Mouse (Mus musculus) T-helper 1 cell (primary cell): ENCODE data around the gene Ruvbl2.

ENCODE experiments used
- in situ Hi-C: fragments of 300-600 bp; cut with MboI, MseI; formaldehyde crosslinking; loops from one replicate; pipeline ENCODE4 v1.15.1; 2025; ENCODE audit warnings: high pct_unique_total_duplicates

The Ruvbl2 gene

GRCm38 (mm10) chr7:45433835-45434202 lies 4.1 kb downstream of the Ruvbl2 start:
- in situ Hi-C loops, result no loop called here

- in situ Hi-C loops, result no loop called here
Observed at GRCm38 (mm10) chr7:45426556-45426955, 11.3 kb downstream of the Ruvbl2 start.

- in situ Hi-C loops, result no loop called here
Observed at GRCm38 (mm10) chr7:45421194-45421593, 16.7 kb downstream of the Ruvbl2 start.

GRCm38 (mm10) chr7:45420615-45420919 lies 17.3 kb downstream of the Ruvbl2 start, which contains the start of gene Lhb:
Lhb (plus strand) TSS chr7:45420820.
- in situ Hi-C loops, result no loop called here

- in situ Hi-C loops, result no loop called here
Observed at GRCm38 (mm10) chr7:45419859-45420614, 17.9 kb downstream of the Ruvbl2 start.

- in situ Hi-C loops, result no loop called here
Observed at GRCm38 (mm10) chr7:45417962-45418492, 19.9 kb downstream of the Ruvbl2 start.

- in situ Hi-C loops, result no loop called here
Observed at GRCm38 (mm10) chr7:45415636-45416035, 22.3 kb downstream of the Ruvbl2 start.

- in situ Hi-C loops, result no loop called here
Observed at GRCm38 (mm10) chr7:45414740-45415224, 23.1 kb downstream of the Ruvbl2 start.

- in situ Hi-C loops, result no loop called here
Observed at GRCm38 (mm10) chr7:45413864-45414739, 23.8 kb downstream of the Ruvbl2 start.

- in situ Hi-C loops, result no loop called here
Observed at GRCm38 (mm10) chr7:45413113-45413863, 24.6 kb downstream of the Ruvbl2 start, which contains the start of gene Ntf5. Ntf5 (plus strand) TSS chr7:45413695.

- in situ Hi-C loops, result no loop called here
Observed at GRCm38 (mm10) chr7:45412421-45412820, 25.5 kb downstream of the Ruvbl2 start.

- in situ Hi-C loops, result no loop called here
Observed at GRCm38 (mm10) chr7:45409497-45410163, 28.3 kb downstream of the Ruvbl2 start.

GRCm38 (mm10) chr7:45408949-45409348 lies 28.9 kb downstream of the Ruvbl2 start:
- in situ Hi-C loops, result no loop called here

GRCm38 (mm10) chr7:45408351-45408750 lies 29.5 kb downstream of the Ruvbl2 start:
- in situ Hi-C loops, result no loop called here

- in situ Hi-C loops, result no loop called here
Observed at GRCm38 (mm10) chr7:45407836-45408235, 30.1 kb downstream of the Ruvbl2 start.

GRCm38 (mm10) chr7:45406157-45407156 lies 31.4 kb downstream of the Ruvbl2 start:
- in situ Hi-C loops, result no loop called here

- in situ Hi-C loops, result no loop called here
Observed at GRCm38 (mm10) chr7:45405091-45406075, 32.5 kb downstream of the Ruvbl2 start, which contains the start of gene Kcna7. Kcna7 (plus strand) TSS chr7:45405653.

- in situ Hi-C loops, result no loop called here
Observed at GRCm38 (mm10) chr7:45403532-45404261, 34.2 kb downstream of the Ruvbl2 start.
